Mouse (Mus musculus) kidney, adult 2 months (tissue): ENCODE results near the gene Zfp800.

Source experiments
- CTCF ChIP-seq: fragments of 200-500 bp; conservative IDR thresholded peaks from 2 replicates; pipeline ENCODE4 v1.5.1; 2011; ENCODE audit warnings: low read depth, mild to moderate bottlenecking, control low read depth, low read length, moderate library complexity, mixed read lengths; ENCODE audit not compliant: insufficient read depth, insufficient read length
- POLR2A ChIP-seq: fragments of 200-500 bp; IDR thresholded peaks from one replicate; pipeline ENCODE4 v1.6.1; 2011; ENCODE audit warnings: low read depth, low read length, control low read depth

GRCm38 (mm10) chr6:28410053-28410452, 12.2 kb upstream of the Zfp800 start:
- no peak for TF ChIP-seq POLR2A
- TF ChIP-seq CTCF = no peak
